Mouse (Mus musculus): ENCODE data around the gene Tmem260. TPM values are rescaled to one million over a fixed set of nuclear protein-coding genes. Genes with fewer than 3 reads are reported as not detected.

Tmem260 gene
- total and polyA plus RNA-seq, 3 experiments, result 4.6 to 9.0 (median 5.2) TPM

DNA sequence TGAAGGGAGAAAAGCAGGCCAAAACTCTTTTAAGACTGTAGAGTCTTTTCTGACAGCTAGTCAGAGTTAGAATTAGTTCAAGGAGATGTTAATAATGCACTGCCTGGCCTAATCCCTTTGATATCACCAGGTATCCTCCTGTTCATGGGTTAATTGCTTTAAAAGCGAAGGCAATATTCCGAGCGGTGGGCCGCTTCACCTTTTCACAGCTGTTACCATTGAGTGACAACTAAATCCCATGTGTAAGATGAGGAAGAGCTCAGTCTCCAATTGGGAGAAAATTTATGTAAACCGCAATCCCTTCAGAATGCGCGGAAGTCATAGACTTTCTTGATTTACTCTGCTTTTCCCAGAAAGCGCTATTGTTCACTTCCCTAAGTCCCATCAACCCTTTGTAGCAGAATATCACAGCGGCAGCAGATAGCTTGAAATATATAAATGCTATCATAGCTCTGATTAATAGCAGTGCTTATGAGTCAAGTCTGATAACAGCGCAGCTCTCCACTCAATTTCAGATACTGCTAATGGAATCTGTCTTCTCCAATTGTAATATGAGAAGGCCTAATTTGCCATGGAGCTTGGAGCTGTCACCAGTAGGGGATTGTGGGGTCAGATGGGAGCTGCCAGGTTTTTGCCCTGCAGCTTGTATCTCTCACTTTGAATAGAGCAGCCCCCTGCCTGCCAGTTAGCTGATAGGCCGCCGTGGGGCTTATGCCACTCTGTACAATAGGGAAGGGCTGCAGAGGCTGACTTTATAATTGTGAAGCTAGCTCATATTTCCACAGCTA, 10.6 kb downstream of the Tmem260 start:
- Histone ChIP-seq H3K4me2 (ENCODE audit: insufficient read depth, low read depth, poor library complexity, severe bottlenecking) (no peak overlapping the region), H3K9me3 (replicated peaks; ENCODE audit: low read length) (no peaks in the 10 kb centered on the region), H3K27ac (ENCODE audit: insufficient read depth, low read depth) (no peak overlapping the region), H3K4me3 (replicated peaks in 1 of 3; ENCODE audit: low read depth in 2 of 3, low read length in 2 of 3, poor library complexity in 1 of 3) (no peak overlapping the region), H3K9ac (ENCODE audit: insufficient read depth, low read depth) (no peak overlapping the region), H3K36me3 (replicated peaks in 1 of 2; ENCODE audit: control insufficient read depth in 1 of 2, insufficient read depth in 1 of 2, low read length in 1 of 2) (peaks cover 0 to 37% of the 10 kb centered on the region in 2 experiments), H3K79me2 (replicated peaks; ENCODE audit: control insufficient read depth, extremely low read depth, insufficient read depth, poor library complexity, severe bottlenecking) (no peaks in the 10 kb centered on the region), H3K27me3 (replicated peaks) (no peaks in the 10 kb centered on the region), H3K4me1 (ENCODE audit: control insufficient read depth in 1 of 2, insufficient read depth in 2 of 2) (peaks cover 0 to 20% of the 10 kb centered on the region in 2 experiments; a peak in 3 of 4 replicates)
- DNase-seq (ENCODE audit: extremely low read depth), result no peak
- TF ChIP-seq RAD21 (IDR thresholded peaks at IDR 0.05; ENCODE audit: low read depth, low read length) (no peak), CTCF (conservative IDR thresholded peaks at IDR 0.05 in 1 of 2, IDR thresholded peaks at IDR 0.05 in 1 of 2; ENCODE audit: low read depth in 2 of 2, low read length in 2 of 2) (no peak), EP300 (IDR thresholded peaks at IDR 0.05; ENCODE audit: low read length) (no peak), MXI1 (IDR thresholded peaks at IDR 0.05; ENCODE audit: low read depth, low read length) (no peak), CHD2 (IDR thresholded peaks at IDR 0.05; ENCODE audit: low read length) (no peak)
- in situ Hi-C loops (cut with MboI; ENCODE audit: low pct_ligation_motif_present, low pct_unique_long_range_greater_than_20kb, low sequenced_read_pairs) (no loop called here), dilution Hi-C loops (cut with MboI; ENCODE audit: extremely low pct_ligation_motif_present, extremely low pct_unique_long_range_greater_than_20kb, low sequenced_read_pairs) (no loop called here)

DNA sequence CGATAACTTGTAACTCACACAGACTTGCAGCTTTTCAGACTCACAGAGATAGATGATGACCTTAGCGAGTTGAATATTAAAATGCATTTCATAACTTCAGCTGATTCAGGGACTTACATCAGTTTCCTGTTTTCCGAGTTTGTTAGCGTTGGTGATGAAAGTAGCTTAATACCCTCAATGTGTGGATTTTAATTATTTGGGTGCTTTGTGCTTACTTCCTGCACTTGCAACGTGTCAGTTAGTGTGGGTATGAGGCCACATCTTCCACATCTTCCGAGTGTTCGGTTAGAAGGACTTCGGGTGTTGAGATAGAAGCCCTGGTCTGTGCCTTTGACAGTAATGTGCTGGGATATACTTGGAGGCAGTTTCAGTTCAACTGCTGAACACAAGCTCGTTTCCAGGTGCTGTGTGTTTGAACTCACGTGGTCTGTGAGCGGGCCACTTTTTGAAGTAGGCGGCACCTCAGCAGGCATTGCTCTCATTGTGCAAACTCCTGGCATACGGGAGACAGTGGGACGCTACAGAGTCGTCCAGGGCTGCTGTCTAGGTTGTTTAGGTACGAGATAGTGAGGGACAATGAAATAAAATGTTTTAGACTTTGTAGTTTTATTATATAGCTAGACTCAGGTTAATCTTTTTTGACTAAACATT, 11.5 kb downstream of the Tmem260 start:
- no peak overlapping the region for H3K4me2 ChIP-seq (ENCODE audit: insufficient read depth, low read depth, poor library complexity, severe bottlenecking)
- H3K9me3 ChIP-seq (replicated peaks; ENCODE audit: low read length), result no peaks in the 10 kb centered on the region
- in situ Hi-C loops (cut with MboI; ENCODE audit: low pct_ligation_motif_present, low pct_unique_long_range_greater_than_20kb, low sequenced_read_pairs) (no loop called here), dilution Hi-C loops (cut with MboI; ENCODE audit: extremely low pct_ligation_motif_present, extremely low pct_unique_long_range_greater_than_20kb, low sequenced_read_pairs) (no loop called here)
- H3K27me3 ChIP-seq (replicated peaks), result no peaks in the 10 kb centered on the region
- no peak for DNase-seq (ENCODE audit: extremely low read depth)
- H3K4me3 ChIP-seq (replicated peaks in 1 of 3; ENCODE audit: low read depth in 2 of 3, low read length in 2 of 3, poor library complexity in 1 of 3), result no peak overlapping the region
- peaks cover 0 to 10% of the 10 kb centered on the region in 2 experiments; a peak in 3 of 4 replicates for H3K4me1 ChIP-seq (ENCODE audit: control insufficient read depth in 1 of 2, insufficient read depth in 2 of 2)
- no peak overlapping the region for H3K27ac ChIP-seq (ENCODE audit: insufficient read depth, low read depth)
- H3K9ac ChIP-seq (ENCODE audit: insufficient read depth, low read depth), result no peak overlapping the region
- TF ChIP-seq CHD2 (IDR thresholded peaks at IDR 0.05; ENCODE audit: low read length), result no peak
- no peak for TF ChIP-seq TBP (conservative IDR thresholded peaks at IDR 0.05; ENCODE audit: low read depth, low read length)
- no peak for TF ChIP-seq SMC3 (IDR thresholded peaks at IDR 0.05; ENCODE audit: low read depth, low read length)
- TF ChIP-seq ETS1 (conservative IDR thresholded peaks at IDR 0.05; ENCODE audit: low read depth, low read length), result no peak
- TF ChIP-seq SIN3A (IDR thresholded peaks at IDR 0.05; ENCODE audit: low read length), result no peak
- no peak for TF ChIP-seq MAFK (IDR thresholded peaks at IDR 0.05; ENCODE audit: insufficient replicate concordance, low read length)
- TF ChIP-seq USF1 (IDR thresholded peaks at IDR 0.05; ENCODE audit: low read depth, low read length), result no peak
- TF ChIP-seq MXI1 (IDR thresholded peaks at IDR 0.05; ENCODE audit: low read depth, low read length), result no peak
- no peak for TF ChIP-seq EP300 (IDR thresholded peaks at IDR 0.05; ENCODE audit: low read length)
- no peak for TF ChIP-seq CTCF (conservative IDR thresholded peaks at IDR 0.05 in 1 of 2, IDR thresholded peaks at IDR 0.05 in 1 of 2; ENCODE audit: low read depth in 2 of 2, low read length in 2 of 2)
- TF ChIP-seq ELF1 (IDR thresholded peaks at IDR 0.05; ENCODE audit: low read depth, low read length), result no peak
- no peak for TF ChIP-seq BHLHE40 (IDR thresholded peaks at IDR 0.05; ENCODE audit: low read depth, low read length)
- no peak for TF ChIP-seq HCFC1 (IDR thresholded peaks at IDR 0.05; ENCODE audit: low read depth, low read length)
- no peaks in the 10 kb centered on the region for H3K79me2 ChIP-seq (replicated peaks; ENCODE audit: control insufficient read depth, extremely low read depth, insufficient read depth, poor library complexity, severe bottlenecking)
- peaks cover 0 to 38% of the 10 kb centered on the region in 2 experiments for H3K36me3 ChIP-seq (replicated peaks in 1 of 2; ENCODE audit: control insufficient read depth in 1 of 2, insufficient read depth in 1 of 2, low read length in 1 of 2)

Measured in CH12.LX (cell line).